Mouse (Mus musculus) MEL (cell line): ENCODE results near the gene Hpca. TPM values are rescaled to one million over a fixed set of nuclear protein-coding genes. Genes with fewer than 3 reads are reported as not detected.

Source experiments
- DNase-seq: peaks from one replicate; pipeline ENCODE4 v3.0.0; 2011; ENCODE audit warnings: low read depth, low spot score
- H3K27ac ChIP-seq: 2 replicates; pipeline ENCODE4 v1.5.1; 2012; ENCODE audit warnings: low read depth, mild to moderate bottlenecking, control low read depth, low read length, moderate library complexity; ENCODE audit not compliant: control insufficient read depth
- H3K27me3 ChIP-seq, 2 experiments: fragments of 150-350 bp in 1 of 2; sonication (generic) in 1 of 2; 2 replicates each; pipeline ENCODE4 v1.6.1; 2012; ENCODE audit warnings: low read length in 2 of 2, mild to moderate bottlenecking in 2 of 2, improper control_type of control experiment in 1 of 2, moderate library complexity in 1 of 2; ENCODE audit not compliant: insufficient read depth in 2 of 2, control insufficient read depth in 1 of 2
- H3K36me3 ChIP-seq, 2 experiments: 2 replicates each; pipeline ENCODE4 v1.6.1; 2012 to 2014; ENCODE audit warnings: low read length in 2 of 2, improper control_type of control experiment in 1 of 2, inconsistent platforms in 1 of 2, mild to moderate bottlenecking in 1 of 2; ENCODE audit not compliant: insufficient read depth in 2 of 2, control insufficient read depth in 1 of 2
- H3K4me1 ChIP-seq, 2 experiments: fragments of 150-350 bp in 1 of 2; sonication (generic) in 1 of 2; 2 replicates each; pipeline ENCODE4 v1.6.1; 2012; ENCODE audit warnings: low read length in 2 of 2, improper control_type of control experiment in 1 of 2, mild to moderate bottlenecking in 1 of 2; ENCODE audit not compliant: insufficient read depth in 2 of 2, control insufficient read depth in 1 of 2
- H3K4me3 ChIP-seq, 2 experiments: fragments of 150-350 bp in 1 of 2; sonication (generic) in 1 of 2; 2 replicates each; pipeline ENCODE4 v1.5.1; 2012; ENCODE audit warnings: low read depth in 2 of 2, low read length in 2 of 2, mild to moderate bottlenecking in 2 of 2, moderate library complexity in 2 of 2, control low read depth in 1 of 2, improper control_type of control experiment in 1 of 2; ENCODE audit not compliant: control insufficient read depth in 1 of 2, insufficient read depth in 1 of 2
- H3K79me2 ChIP-seq: 2 replicates; pipeline ENCODE4 v1.6.1; 2012; ENCODE audit warnings: mild to moderate bottlenecking, low read length, moderate library complexity; ENCODE audit not compliant: control insufficient read depth, poor library complexity, insufficient read depth
- H3K9ac ChIP-seq: 2 replicates; pipeline ENCODE4 v1.6.1; 2012; ENCODE audit warnings: low read depth, mild to moderate bottlenecking, control low read depth, low read length, moderate library complexity; ENCODE audit not compliant: control insufficient read depth, poor library complexity, severe bottlenecking
- H3K9me3 ChIP-seq: fragments of 150-350 bp; sonication (generic); replicated peaks from 2 replicates; pipeline ENCODE4 v1.6.1; 2012; ENCODE audit warnings: mild to moderate bottlenecking, low read length, improper control_type of control experiment, moderate library complexity; ENCODE audit not compliant: insufficient read depth
- CHD2 ChIP-seq: IDR thresholded peaks from 2 replicates; pipeline ENCODE4 v1.6.1; 2011; ENCODE audit warnings: low read length, improper control_type of control experiment
- CTCF ChIP-seq, 3 experiments: IDR thresholded peaks in 2 of 3; conservative IDR thresholded peaks in 1 of 3; 2 replicates each; pipeline ENCODE4 v1.5.1; 2011 to 2012; ENCODE audit warnings: low read length in 3 of 3, low read depth in 2 of 3, mild to moderate bottlenecking in 2 of 3, improper control_type of control experiment in 1 of 3, inconsistent platforms in 1 of 3, mixed read lengths in 1 of 3, moderate library complexity in 1 of 3; ENCODE audit not compliant: control insufficient read depth in 1 of 3, insufficient read depth in 1 of 3, poor library complexity in 1 of 3, severe bottlenecking in 1 of 3
- E2F4 ChIP-seq: IDR thresholded peaks from 2 replicates; pipeline ENCODE4 v1.6.1; 2011; ENCODE audit warnings: low read depth, low read length, improper control_type of control experiment, borderline replicate concordance
- ELF1 ChIP-seq: IDR thresholded peaks from 2 replicates; pipeline ENCODE4 v1.6.1; 2014; ENCODE audit warnings: low read depth, mild to moderate bottlenecking, inconsistent platforms, low read length, improper control_type of control experiment, moderate library complexity
- ETS1 ChIP-seq: IDR thresholded peaks from 2 replicates; pipeline ENCODE4 v1.6.1; 2012; ENCODE audit warnings: low read depth, mild to moderate bottlenecking, inconsistent platforms, low read length, improper control_type of control experiment, moderate library complexity
- GABPA ChIP-seq: IDR thresholded peaks from 2 replicates; pipeline ENCODE4 v1.6.1; 2012; ENCODE audit warnings: low read depth, mild to moderate bottlenecking, inconsistent platforms, low read length, improper control_type of control experiment, moderate library complexity
- GATA1 ChIP-seq: IDR thresholded peaks from 2 replicates; pipeline ENCODE4 v1.6.1; 2011; ENCODE audit warnings: low read depth, low read length, improper control_type of control experiment
- MAX ChIP-seq: IDR thresholded peaks from 2 replicates; pipeline ENCODE4 v1.6.1; 2011; ENCODE audit warnings: low read length, improper control_type of control experiment
- MYB ChIP-seq: IDR thresholded peaks from 2 replicates; pipeline ENCODE4 v1.6.1; 2011; ENCODE audit warnings: mild to moderate bottlenecking, low read depth, low read length, improper control_type of control experiment
- NELFE ChIP-seq: IDR thresholded peaks from 2 replicates; pipeline ENCODE4 v1.6.1; 2011; ENCODE audit warnings: low read depth, low read length, improper control_type of control experiment
- POLR2AphosphoS2 ChIP-seq: IDR thresholded peaks from 2 replicates; pipeline ENCODE4 v1.6.1; 2011; ENCODE audit warnings: low read length, improper control_type of control experiment
- POLR2AphosphoS5 ChIP-seq: IDR thresholded peaks from 2 replicates; pipeline ENCODE4 v1.6.1; 2012; ENCODE audit warnings: low read depth, borderline replicate concordance, mild to moderate bottlenecking, inconsistent platforms, low read length, moderate library complexity, mixed read lengths
- RAD21 ChIP-seq: IDR thresholded peaks from 2 replicates; pipeline ENCODE4 v1.6.1; 2011; ENCODE audit warnings: mild to moderate bottlenecking, low read depth, low read length, improper control_type of control experiment
- SIN3A ChIP-seq: IDR thresholded peaks from 2 replicates; pipeline ENCODE4 v1.6.1; 2012; ENCODE audit warnings: low read length, improper control_type of control experiment, inconsistent platforms
- SMC3 ChIP-seq: IDR thresholded peaks from 2 replicates; pipeline ENCODE4 v1.6.1; 2011; ENCODE audit warnings: low read depth, low read length, improper control_type of control experiment
- TBP ChIP-seq: IDR thresholded peaks from 2 replicates; pipeline ENCODE4 v1.8.0; 2011; ENCODE audit warnings: low read depth, low read length, improper control_type of control experiment
- UBTF ChIP-seq: IDR thresholded peaks from 2 replicates; pipeline ENCODE4 v1.6.1; 2012; ENCODE audit warnings: low read depth, mild to moderate bottlenecking, inconsistent platforms, low read length, improper control_type of control experiment, moderate library complexity, borderline replicate concordance; ENCODE audit not compliant: insufficient read depth
- USF1 ChIP-seq: IDR thresholded peaks from 2 replicates; pipeline ENCODE4 v1.6.1; 2014; ENCODE audit warnings: low read depth, mild to moderate bottlenecking, inconsistent platforms, low read length, improper control_type of control experiment, moderate library complexity
- ZC3H11A ChIP-seq: IDR thresholded peaks from 2 replicates; pipeline ENCODE4 v1.6.1; 2012; ENCODE audit warnings: low read depth, mild to moderate bottlenecking, inconsistent platforms, low read length, improper control_type of control experiment
- polyA plus RNA-seq, 2 experiments: library from polyadenylated mRNA; stranded (reverse) in 1 of 2; unstranded in 1 of 2; fragments of >175 nt in 1 of 2; fragments of >200 nt in 1 of 2; gene quantifications; 2 replicates each; pipeline versions ENCODE4 v1.2.1 to v1.2.4; 2012; ENCODE audit warnings: low replicate concordance in 2 of 2, low read depth in 1 of 2; ENCODE audit not compliant: insufficient read length in 2 of 2, insufficient read depth in 1 of 2, missing spikeins in 1 of 2
- total RNA-seq: library from RNA; depleted of rRNA; stranded (reverse); fragments of 300-350 nt; gene quantifications from 2 replicates; pipeline ENCODE4 v1.2.3, GENCODE M21; 2012

The Hpca gene
- total and polyA plus RNA-seq, 3 experiments, result 0.39 to 1.1 TPM; not detected in 1

DNA sequence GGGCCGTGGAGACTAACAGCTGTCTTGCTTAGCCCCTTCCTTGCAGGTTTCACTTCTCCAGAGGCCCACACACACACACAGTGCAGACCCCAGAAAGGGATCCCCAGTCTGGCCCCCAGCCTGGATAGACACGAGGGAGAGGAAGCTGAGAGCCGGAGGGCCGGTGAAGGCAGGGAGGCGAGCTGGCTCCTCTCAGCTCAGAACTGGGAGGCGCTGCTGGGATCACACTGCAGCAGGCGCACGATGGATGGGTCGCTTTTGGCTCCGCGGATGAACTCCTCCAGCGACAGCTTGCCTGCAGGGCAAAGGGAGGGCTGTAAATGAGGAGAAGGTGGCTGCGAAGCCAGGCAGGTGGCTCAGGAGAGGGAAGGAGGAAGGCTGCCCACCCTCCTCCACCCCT is 9.6 kb downstream of the Hpca start:
- DNase-seq, result no peak
- H3K4me3 ChIP-seq, result no peak overlapping the region
- no peaks in the 10 kb centered on the region for H3K36me3 ChIP-seq
- no peak overlapping the region for H3K9ac ChIP-seq
- no peak overlapping the region for H3K27ac ChIP-seq
- TF ChIP-seq GABPA (no peak), NELFE (no peak), TBP (no peak), GATA1 (no peak), POLR2AphosphoS2 (no peak), POLR2AphosphoS5 (no peak), ELF1 (no peak), MAX (no peak), ETS1 (no peak), CHD2 (no peak), UBTF (no peak)
- TF ChIP-seq, all 39 proteins: peak for 0
- Histone ChIP-seq H3K9me3 (no peaks in the 10 kb centered on the region), H3K4me1 (no peaks in the 10 kb centered on the region), H3K27me3 (peaks cover 0 to 2% of the 10 kb centered on the region in 2 experiments; a peak in 1 of 4 replicates), H3K79me2 (no peaks in the 10 kb centered on the region)

DNA sequence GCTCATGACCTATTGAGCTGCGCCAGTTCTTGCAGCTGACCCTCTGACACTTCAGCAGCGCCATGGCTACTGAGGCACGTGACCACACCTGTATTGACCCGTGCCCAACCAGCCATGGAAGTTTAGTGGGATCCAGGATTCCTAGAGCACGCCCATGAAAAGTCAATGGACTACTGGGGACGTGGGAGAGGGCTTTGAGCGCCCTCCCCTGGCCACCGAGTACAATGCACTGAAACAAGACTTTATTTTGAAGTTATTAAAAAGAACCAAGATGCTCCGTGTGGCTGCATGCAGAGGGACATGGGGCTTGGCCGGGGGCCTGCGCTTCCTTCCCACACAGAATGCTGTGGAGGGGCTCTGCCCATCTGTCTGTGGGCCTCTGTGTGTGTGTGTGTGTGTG is 10.5 kb downstream of the Hpca start:
- peak; percentile 51 for DNase-seq
- Histone ChIP-seq H3K9ac (no peak overlapping the region), H3K4me3 (no peak overlapping the region), H3K36me3 (no peaks in the 10 kb centered on the region), H3K4me1 (no peaks in the 10 kb centered on the region), H3K27me3 (peaks cover 0 to 2% of the 10 kb centered on the region in 2 experiments; a peak in 1 of 4 replicates), H3K79me2 (no peaks in the 10 kb centered on the region), H3K27ac (no peak overlapping the region), H3K9me3 (no peaks in the 10 kb centered on the region)
- TF ChIP-seq SMC3 (peak; percentile 72), USF1 (0 out of 2 replicates have a peak, but pooled peaks have one; percentile 30), SIN3A (no peak), CTCF (IDR thresholded peaks at IDR 0.05 in 2 of 3, conservative IDR thresholded peaks at IDR 0.05 in 1 of 3; ENCODE audit: control insufficient read depth in 1 of 3, insufficient read depth in 1 of 3, low read depth in 2 of 3, low read length in 3 of 3, poor library complexity in 1 of 3, severe bottlenecking in 1 of 3) (peak; percentile 61 to 77 (median 76)), TBP (no peak), UBTF (no peak), RAD21 (peak; percentile 67), ZC3H11A (peak; percentile 57)

DNA sequence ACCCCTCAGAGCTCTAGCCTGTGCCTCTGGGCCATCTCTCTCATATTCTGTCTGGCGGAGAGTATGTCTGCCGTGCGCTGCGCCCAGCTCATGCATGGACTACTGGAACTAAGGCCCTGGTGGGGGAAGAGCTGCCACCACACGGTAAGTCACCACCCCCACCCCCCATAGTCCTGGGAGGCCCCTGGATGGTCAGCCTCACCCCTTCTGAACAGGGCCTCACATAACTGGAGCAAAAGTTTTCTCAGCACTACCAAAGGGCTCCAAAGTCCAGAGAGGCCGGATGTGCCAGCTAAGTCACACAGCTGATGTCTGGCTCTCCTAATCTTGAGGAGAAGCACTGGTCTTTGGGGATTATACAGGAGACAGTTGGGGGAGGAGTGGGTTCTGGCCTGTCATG is 11.0 kb downstream of the Hpca start:
- TF ChIP-seq MYB (no peak), E2F4 (no peak), POLR2AphosphoS5 (no peak), ELF1 (no peak)
- TF ChIP-seq, all 39 proteins: peak for 0
- Histone ChIP-seq H3K9me3 (no peaks in the 10 kb centered on the region), H3K9ac (no peak overlapping the region), H3K27ac (no peak overlapping the region), H3K36me3 (no peaks in the 10 kb centered on the region), H3K4me3 (no peak overlapping the region), H3K79me2 (no peaks in the 10 kb centered on the region), H3K27me3 (peaks cover 0 to 2% of the 10 kb centered on the region in 2 experiments; a peak in 1 of 4 replicates), H3K4me1 (no peaks in the 10 kb centered on the region)
- DNase-seq, result no peak
